Mouse (Mus musculus) left cerebral cortex, postnatal 10 days (tissue): Measurements from ENCODE around the gene Sgo2a. TPM values are rescaled to one million over a fixed set of nuclear protein-coding genes. Genes with fewer than 3 reads are reported as not detected.
"Not testable (repeated sequence)": the region's sequence is repeated elsewhere in the genome, so short reads cannot be mapped to it uniquely, and the experiment has no call there.

ENCODE experiments used
- DNase-seq, 2 experiments: peaks; one replicate each; pipeline ENCODE4 v3.0.0; 2021 to 2022; ENCODE audit warnings: low spot score in 2 of 2, mixed read lengths in 1 of 2; ENCODE audit errors: extremely low spot score in 1 of 2
- intact Hi-C: fragments of 180-260 bp; cut with DNase I; formaldehyde crosslinking; loops from one replicate; pipeline ENCODE4 v1.15.1; 2025
- total RNA-seq, 2 experiments: library from RNA; stranded (reverse); gene quantifications; 2 replicates each; pipeline ENCODE4 v1.2.3; 2021

The Sgo2a gene
- total RNA-seq, 2 experiments from 2014 or later: 1.3 TPM

GRCm38 (mm10) chr1:58029636-58030117 is 33.9 kb downstream of the Sgo2a start, which contains the start of gene Aox1:
Gene Aox1, plus strand, starts transcription at chr1:58029931.
- intact Hi-C loops: no loop called here
- peak in 1 of 2 experiments; percentile 71 for DNase-seq

- DNase-seq: peak; percentile 46 to 76
- intact Hi-C loops: no loop called here
These were observed 34.5 kb downstream of the Sgo2a start for GRCm38 (mm10) chr1:58030156-58030871.

- peak in 1 of 2 experiments; percentile 53 for DNase-seq
These were observed 35.5 kb downstream of the Sgo2a start for GRCm38 (mm10) chr1:58031160-58031769.

GRCm38 (mm10) chr1:58037306-58037705 is 41.5 kb downstream of the Sgo2a start:
- intact Hi-C loops: not testable (repeated sequence)

More at GRCm38 (mm10) chr1:58031160-58031769, 35.5 kb downstream of the Sgo2a start:
- intact Hi-C loops: no loop called here

GRCm38 (mm10) chr1:58045076-58045475 is 49.3 kb downstream of the Sgo2a start:
- no peak for DNase-seq
- intact Hi-C loops: no loop called here

More at GRCm38 (mm10) chr1:58037306-58037705, 41.5 kb downstream of the Sgo2a start:
- not testable (repeated sequence) for DNase-seq

GRCm38 (mm10) chr1:58045546-58045945 is 49.8 kb downstream of the Sgo2a start:
- DNase-seq: no peak
- intact Hi-C loops: no loop called here

- intact Hi-C loops: no loop called here
- DNase-seq: no peak
These were observed 51.0 kb downstream of the Sgo2a start for GRCm38 (mm10) chr1:58046721-58047290.

GRCm38 (mm10) chr1:58049126-58049525 is 53.4 kb downstream of the Sgo2a start:
- DNase-seq: no peak
- intact Hi-C loops: no loop called here

GRCm38 (mm10) chr1:58055598-58055997 is 59.8 kb downstream of the Sgo2a start:
- intact Hi-C loops: no loop called here
- no peak for DNase-seq

GRCm38 (mm10) chr1:58056074-58056807 is 60.5 kb downstream of the Sgo2a start:
- DNase-seq: no peak
- intact Hi-C loops: no loop called here

- intact Hi-C loops: no loop called here
- DNase-seq: no peak
These were observed 61.2 kb downstream of the Sgo2a start for GRCm38 (mm10) chr1:58056939-58057338.

GRCm38 (mm10) chr1:58058846-58059245 is 63.1 kb downstream of the Sgo2a start:
- intact Hi-C loops: no loop called here
- DNase-seq: no peak

GRCm38 (mm10) chr1:58062131-58062530 is 66.4 kb downstream of the Sgo2a start:
- intact Hi-C loops: no loop called here
- DNase-seq: no peak

GRCm38 (mm10) chr1:58065151-58065550 is 69.4 kb downstream of the Sgo2a start:
- no peak for DNase-seq
- intact Hi-C loops: no loop called here

- intact Hi-C loops: no loop called here
- peak in 1 of 2 experiments; percentile 31 for DNase-seq
These were observed 69.8 kb downstream of the Sgo2a start for GRCm38 (mm10) chr1:58065606-58066005.

GRCm38 (mm10) chr1:58069181-58069580 is 73.4 kb downstream of the Sgo2a start:
- intact Hi-C loops: no loop called here

GRCm38 (mm10) chr1:58070091-58070490 is 74.3 kb downstream of the Sgo2a start:
- intact Hi-C loops: no loop called here
- peak in 1 of 2 experiments; percentile 38 for DNase-seq

More at GRCm38 (mm10) chr1:58069181-58069580, 73.4 kb downstream of the Sgo2a start:
- DNase-seq: no peak

- DNase-seq: no peak
- intact Hi-C loops: no loop called here
These were observed 75.2 kb downstream of the Sgo2a start for GRCm38 (mm10) chr1:58071006-58071405.

GRCm38 (mm10) chr1:58071509-58071908 is 75.7 kb downstream of the Sgo2a start:
- intact Hi-C loops: no loop called here
- no peak for DNase-seq
